Mouse (Mus musculus): ENCODE data around the gene Gm11549. TPM values are rescaled to one million over a fixed set of nuclear protein-coding genes. Genes with fewer than 3 reads are reported as not detected.
A peak's percentile ranks its signal among the peaks of the same experiment; 100 is the strongest.

Gm11549 gene
- 0.22 and 0.30 TPM in 2 replicates for polyA plus RNA-seq (2012; rRNA removed)

DNA sequence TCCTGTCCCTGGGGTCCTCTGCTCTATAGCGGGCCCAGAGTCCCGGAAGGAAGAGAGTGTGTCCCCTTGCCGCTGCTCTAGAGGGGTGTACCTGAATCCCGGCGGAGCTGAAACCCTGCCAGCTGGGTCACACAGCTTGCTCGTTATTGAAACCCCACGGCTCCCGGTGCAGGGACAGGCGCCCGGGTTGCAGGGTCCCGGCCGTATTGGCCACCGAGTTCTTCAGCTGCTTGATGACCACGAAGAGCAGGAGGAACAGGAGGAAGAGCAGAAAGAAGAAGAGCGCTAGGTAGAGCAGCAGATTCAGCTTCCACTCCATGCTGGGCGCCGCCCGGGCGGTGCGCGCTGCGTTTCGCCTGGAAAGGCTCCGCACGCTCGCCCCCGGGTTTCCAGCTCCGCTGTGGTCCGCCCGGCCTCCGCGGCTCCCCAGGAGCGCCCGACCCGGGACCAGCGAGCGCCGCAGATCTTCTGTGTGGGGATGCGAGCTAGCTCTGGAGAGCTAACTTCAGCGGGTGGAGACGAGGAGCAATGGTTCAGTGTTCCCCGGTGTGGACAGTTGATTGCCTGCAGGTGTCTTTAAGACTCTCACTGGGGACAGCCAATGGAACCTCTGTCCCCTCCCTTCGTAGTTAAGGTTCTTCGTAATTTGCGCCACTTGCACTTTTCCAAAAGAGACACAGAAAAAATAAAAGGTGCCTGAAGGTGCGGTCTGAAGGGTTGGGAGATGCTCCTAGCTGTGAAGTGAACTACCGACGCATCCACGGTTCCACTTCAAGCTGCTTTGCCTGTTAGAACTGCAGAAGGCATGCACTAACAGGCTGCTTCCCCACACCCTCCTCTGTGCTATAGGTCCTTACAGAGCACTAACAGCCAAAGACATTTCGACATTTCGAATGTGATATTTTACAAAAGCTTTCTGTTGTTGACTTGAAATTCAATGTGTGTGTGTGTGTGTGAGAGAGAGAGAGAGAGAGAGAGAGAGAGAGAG, at the start of gene Gm11549:
Gene Gm11549, minus strand, starts transcription at position 741 of the 988 bp plus-strand sequence.
- WGBS, result 4% methylated on average over 51 of the region's 51 CpGs
- H3K4me3 ChIP-seq (ENCODE audit: control insufficient read depth, insufficient read depth, low read length), result no peak within 1 kb of the TSS
- peaks cover 5% of the 10 kb centered on the region; the same call in 1 of the 2 replicates for H3K27me3 ChIP-seq (ENCODE audit: control insufficient read depth, insufficient read depth, low read length)
- no peaks in the 10 kb centered on the region for H3K4me1 ChIP-seq (replicated peaks; ENCODE audit: control insufficient read depth, insufficient read depth, low read length)
- no peak for DNase-seq
- no peak within 1 kb of the TSS for H3K27ac ChIP-seq (ENCODE audit: control insufficient read depth, insufficient read depth, low read length)
- no peak for TF ChIP-seq POLR2A (IDR thresholded peaks at IDR 0.05; ENCODE audit: control insufficient read depth, extremely low read depth, insufficient read depth, low read length, poor library complexity)
- TF ChIP-seq CTCF (IDR thresholded peaks at IDR 0.05; ENCODE audit: borderline replicate concordance, control insufficient read depth, extremely low read depth, insufficient read depth, low read length, poor library complexity), result no peak
- no peaks in the 10 kb centered on the region for H3K36me3 ChIP-seq (ENCODE audit: control insufficient read depth, insufficient read depth, low read length)

DNA sequence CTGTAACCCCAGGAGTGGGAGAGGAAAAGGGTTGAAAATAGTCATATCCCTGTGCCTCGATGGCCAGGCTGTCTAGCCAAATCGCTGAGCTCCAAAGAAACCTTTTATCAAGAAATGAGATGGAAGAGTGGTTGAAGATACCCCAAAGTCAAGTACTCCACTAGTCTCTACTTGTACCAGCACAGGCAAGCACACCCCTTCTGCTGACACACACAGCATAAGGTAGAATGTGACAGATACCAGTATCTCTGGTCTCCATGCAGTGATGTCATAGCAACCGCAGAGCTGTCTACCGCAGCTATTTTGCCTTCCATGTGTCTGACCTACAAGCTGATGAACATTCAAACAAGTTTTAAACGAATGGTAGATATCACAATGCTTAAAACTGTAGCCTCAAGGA, 48.2 kb upstream of the Gm11549 start:
- TF ChIP-seq CTCF (IDR thresholded peaks at IDR 0.05; ENCODE audit: borderline replicate concordance, control insufficient read depth, extremely low read depth, insufficient read depth, low read length, poor library complexity), result no peak
- no peak for TF ChIP-seq POLR2A (IDR thresholded peaks at IDR 0.05; ENCODE audit: control insufficient read depth, extremely low read depth, insufficient read depth, low read length, poor library complexity)
- no peak for DNase-seq
- H3K27ac ChIP-seq (ENCODE audit: control insufficient read depth, insufficient read depth, low read length), result no peak overlapping the region
- H3K36me3 ChIP-seq (ENCODE audit: control insufficient read depth, insufficient read depth, low read length), result peaks cover 34% of the 10 kb centered on the region
- H3K27me3 ChIP-seq (ENCODE audit: control insufficient read depth, insufficient read depth, low read length), result no peaks in the 10 kb centered on the region
- no peak overlapping the region for H3K4me3 ChIP-seq (ENCODE audit: control insufficient read depth, insufficient read depth, low read length)
- WGBS, result 92% methylated on average over 5 of the region's 5 CpGs
- peaks cover 6% of the 10 kb centered on the region for H3K4me1 ChIP-seq (replicated peaks; ENCODE audit: control insufficient read depth, insufficient read depth, low read length)

- H3K36me3 ChIP-seq (ENCODE audit: control insufficient read depth, insufficient read depth, low read length), result peaks cover 70% of the 10 kb centered on the region
- H3K27me3 ChIP-seq (ENCODE audit: control insufficient read depth, insufficient read depth, low read length), result no peaks in the 10 kb centered on the region
- H3K4me3 ChIP-seq (ENCODE audit: control insufficient read depth, insufficient read depth, low read length), result no peak overlapping the region
- H3K27ac ChIP-seq (ENCODE audit: control insufficient read depth, insufficient read depth, low read length), result no peak overlapping the region
- TF ChIP-seq CTCF (IDR thresholded peaks at IDR 0.05; ENCODE audit: borderline replicate concordance, control insufficient read depth, extremely low read depth, insufficient read depth, low read length, poor library complexity), result no peak
- no peaks in the 10 kb centered on the region for H3K4me1 ChIP-seq (replicated peaks; ENCODE audit: control insufficient read depth, insufficient read depth, low read length)
- no peak for DNase-seq
- WGBS, result 96% methylated on average over 3 of the region's 3 CpGs
These were observed 42.1 kb upstream of the Gm11549 start for GRCm38 (mm10) chr3:36563666-36564065.

- no peak overlapping the region for H3K27ac ChIP-seq (ENCODE audit: control insufficient read depth, insufficient read depth, low read length)
These were observed 38.0 kb upstream of the Gm11549 start for GRCm38 (mm10) chr3:36559606-36560005.

GRCm38 (mm10) chr3:36557601-36558000, 36.0 kb upstream of the Gm11549 start:
- Histone ChIP-seq H3K4me3 (ENCODE audit: control insufficient read depth, insufficient read depth, low read length) (no peak overlapping the region), H3K4me1 (replicated peaks; ENCODE audit: control insufficient read depth, insufficient read depth, low read length) (peaks cover 2% of the 10 kb centered on the region; the same call in 1 of the 2 replicates), H3K27me3 (ENCODE audit: control insufficient read depth, insufficient read depth, low read length) (no peaks in the 10 kb centered on the region), H3K27ac (ENCODE audit: control insufficient read depth, insufficient read depth, low read length) (no peak overlapping the region), H3K36me3 (ENCODE audit: control insufficient read depth, insufficient read depth, low read length) (peaks cover 27% of the 10 kb centered on the region)
- TF ChIP-seq POLR2A (IDR thresholded peaks at IDR 0.05; ENCODE audit: control insufficient read depth, extremely low read depth, insufficient read depth, low read length, poor library complexity), result no peak
- TF ChIP-seq CTCF (IDR thresholded peaks at IDR 0.05; ENCODE audit: borderline replicate concordance, control insufficient read depth, extremely low read depth, insufficient read depth, low read length, poor library complexity), result no peak
- no peak for DNase-seq
- 88% methylated on average over 1 of the region's 1 CpGs for WGBS

More at GRCm38 (mm10) chr3:36559606-36560005, 38.0 kb upstream of the Gm11549 start:
- H3K4me1 ChIP-seq (replicated peaks; ENCODE audit: control insufficient read depth, insufficient read depth, low read length), result no peaks in the 10 kb centered on the region
- no peak overlapping the region for H3K4me3 ChIP-seq (ENCODE audit: control insufficient read depth, insufficient read depth, low read length)
- WGBS, result 80% methylated on average over 4 of the region's 4 CpGs
- no peak for DNase-seq
- no peaks in the 10 kb centered on the region for H3K27me3 ChIP-seq (ENCODE audit: control insufficient read depth, insufficient read depth, low read length)
- no peak for TF ChIP-seq CTCF (IDR thresholded peaks at IDR 0.05; ENCODE audit: borderline replicate concordance, control insufficient read depth, extremely low read depth, insufficient read depth, low read length, poor library complexity)
- no peak for TF ChIP-seq POLR2A (IDR thresholded peaks at IDR 0.05; ENCODE audit: control insufficient read depth, extremely low read depth, insufficient read depth, low read length, poor library complexity)
- peaks cover 44% of the 10 kb centered on the region for H3K36me3 ChIP-seq (ENCODE audit: control insufficient read depth, insufficient read depth, low read length)

DNA sequence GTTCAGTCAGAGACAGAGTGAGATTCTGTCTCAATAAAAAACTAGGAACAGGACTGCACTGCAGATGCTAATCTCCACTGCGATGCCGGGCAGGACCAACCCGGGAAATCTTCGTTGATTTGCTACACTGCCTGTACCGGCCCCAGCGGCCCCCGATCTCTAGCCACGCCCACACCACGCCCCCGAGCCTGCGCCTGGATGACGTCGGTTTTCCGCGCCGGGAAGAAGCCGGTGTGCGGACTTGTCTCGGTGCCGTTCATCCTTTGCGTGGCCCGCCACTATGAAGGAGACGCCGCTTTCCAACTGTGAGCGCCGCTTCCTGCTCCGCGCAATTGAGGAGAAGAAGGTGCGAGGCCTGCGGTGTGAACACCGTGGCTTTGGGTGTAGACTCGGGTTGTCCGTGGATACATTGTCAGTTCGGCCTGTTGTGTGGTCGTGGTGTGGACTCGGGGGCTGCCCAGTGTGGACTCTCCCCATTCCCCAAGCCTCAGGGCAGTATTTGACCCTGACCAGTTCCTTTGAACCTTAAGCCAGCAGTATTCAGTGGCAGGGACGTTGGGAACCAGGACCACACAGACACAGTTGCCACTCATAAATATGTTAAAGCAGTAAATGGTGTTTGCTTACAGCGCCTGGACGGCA, 30.9 kb upstream of the Gm11549 start, which contains the start of gene Exosc9:
Gene Exosc9, plus strand, starts transcription at position 201 of the 642 bp plus-strand sequence.
- H3K27me3 ChIP-seq (ENCODE audit: control insufficient read depth, insufficient read depth, low read length), result no peaks in the 10 kb centered on the region
- no peak within 1 kb of the TSS for H3K27ac ChIP-seq (ENCODE audit: control insufficient read depth, insufficient read depth, low read length)
- TF ChIP-seq CTCF (IDR thresholded peaks at IDR 0.05; ENCODE audit: borderline replicate concordance, control insufficient read depth, extremely low read depth, insufficient read depth, low read length, poor library complexity) (no peak), POLR2A (IDR thresholded peaks at IDR 0.05; ENCODE audit: control insufficient read depth, extremely low read depth, insufficient read depth, low read length, poor library complexity) (no peak)
- H3K36me3 ChIP-seq (ENCODE audit: control insufficient read depth, insufficient read depth, low read length), result peaks cover 7% of the 10 kb centered on the region; the same call in 1 of the 2 replicates
- DNase-seq, result peak; percentile 96
- H3K4me3 ChIP-seq (ENCODE audit: control insufficient read depth, insufficient read depth, low read length), result peak within 1 kb of the TSS; percentile 86
- H3K4me1 ChIP-seq (replicated peaks; ENCODE audit: control insufficient read depth, insufficient read depth, low read length), result peaks cover 8% of the 10 kb centered on the region
- 1% methylated on average over 39 of the region's 39 CpGs for WGBS

All from thymus, adult 2 months (tissue).